Mouse (Mus musculus) left cerebral cortex, adult 11 months (tissue): ENCODE results near the gene AI467606.
"Not testable (repeated sequence)": the region's sequence is repeated elsewhere in the genome, so short reads cannot be mapped to it uniquely, and the experiment has no call there.

Experiments
- DNase-seq: peaks from one replicate; pipeline ENCODE4 v3.0.0; 2022; ENCODE audit warnings: low spot score

Gene AI467606

DNA sequence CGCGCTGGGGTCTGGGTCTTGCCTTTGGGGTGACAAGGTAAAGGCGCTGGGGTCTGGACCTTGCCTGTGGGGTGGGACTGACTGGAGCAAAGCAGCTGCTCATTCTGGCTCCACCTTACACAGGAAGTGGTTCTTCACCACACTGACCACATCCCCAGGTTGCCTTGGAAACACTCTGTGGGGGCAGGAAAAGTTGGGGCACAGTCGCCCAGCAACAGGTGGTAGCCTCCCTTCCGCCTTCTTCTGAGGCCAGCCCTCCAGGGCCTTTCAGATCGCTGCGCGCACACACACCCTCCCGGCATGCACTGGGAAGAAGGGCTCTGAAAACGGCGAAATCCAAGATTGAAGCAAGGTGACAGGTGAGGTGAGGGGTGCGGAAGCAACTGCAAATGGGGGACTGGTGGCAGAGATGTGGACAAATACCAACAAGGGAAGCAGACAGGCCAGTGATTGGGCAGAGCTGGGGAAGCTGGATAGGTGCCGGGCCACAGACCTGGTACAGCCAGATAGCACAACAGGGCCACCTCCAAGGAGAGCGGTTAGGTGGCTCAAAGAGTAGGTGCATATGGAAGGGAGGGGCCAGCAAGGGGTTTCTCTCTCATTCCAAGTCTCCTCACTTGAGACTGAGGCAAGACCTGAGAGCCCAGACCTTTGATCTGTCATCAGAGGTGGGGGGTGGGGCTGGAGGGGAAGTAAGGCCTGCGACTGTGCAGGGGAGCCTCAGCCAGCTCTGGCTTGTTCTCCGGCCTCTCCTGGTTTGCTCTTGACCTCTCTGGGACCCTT is at the start of gene AI467606:
AI467606 (plus strand) TSS at position 246 of the 783 bp plus-strand sequence.
- no peak for DNase-seq

DNA sequence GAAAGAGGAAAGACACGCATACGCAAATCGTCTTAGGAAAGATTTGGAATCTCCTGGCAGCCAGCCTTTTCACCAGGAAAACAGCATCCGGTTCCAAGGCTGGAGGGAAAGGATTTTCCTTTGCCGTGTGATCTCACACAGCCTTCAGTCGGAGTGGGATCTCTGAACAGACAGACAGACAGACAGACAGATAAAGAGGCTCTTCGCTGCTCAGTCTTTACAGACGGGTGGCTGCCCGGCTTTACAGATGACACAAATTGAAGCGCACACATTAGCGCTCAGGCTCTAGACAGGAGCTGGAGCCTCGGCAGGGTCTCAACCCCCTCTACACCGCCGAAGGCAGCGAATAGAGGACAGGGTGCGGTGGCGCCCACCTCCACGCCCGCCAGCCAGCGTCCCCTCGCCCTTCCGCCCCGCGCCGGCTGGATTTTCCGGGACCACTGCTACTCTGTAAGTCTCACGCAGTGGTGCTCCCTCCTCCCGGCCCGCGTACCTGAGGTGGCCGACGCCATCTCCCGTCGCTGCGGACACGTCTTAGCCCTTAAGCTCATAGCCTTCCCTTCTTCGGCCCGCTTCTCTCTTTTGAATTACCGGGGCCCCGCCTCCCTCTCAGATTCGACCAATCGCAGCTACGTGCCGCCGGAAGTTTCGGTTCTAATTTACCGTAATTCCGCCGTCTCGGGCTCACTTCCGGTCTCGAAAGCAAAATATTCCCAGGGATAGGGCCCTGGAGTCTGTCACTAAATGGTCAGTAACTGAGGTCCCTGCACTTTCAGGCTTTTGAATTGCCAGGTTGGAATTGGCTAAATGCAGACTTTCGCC is 49.1 kb upstream of the AI467606 start, which contains the start of gene Kif22:
Kif22 (minus strand) TSS at position 621 of the 822 bp plus-strand sequence.
- no peak for DNase-seq

DNA sequence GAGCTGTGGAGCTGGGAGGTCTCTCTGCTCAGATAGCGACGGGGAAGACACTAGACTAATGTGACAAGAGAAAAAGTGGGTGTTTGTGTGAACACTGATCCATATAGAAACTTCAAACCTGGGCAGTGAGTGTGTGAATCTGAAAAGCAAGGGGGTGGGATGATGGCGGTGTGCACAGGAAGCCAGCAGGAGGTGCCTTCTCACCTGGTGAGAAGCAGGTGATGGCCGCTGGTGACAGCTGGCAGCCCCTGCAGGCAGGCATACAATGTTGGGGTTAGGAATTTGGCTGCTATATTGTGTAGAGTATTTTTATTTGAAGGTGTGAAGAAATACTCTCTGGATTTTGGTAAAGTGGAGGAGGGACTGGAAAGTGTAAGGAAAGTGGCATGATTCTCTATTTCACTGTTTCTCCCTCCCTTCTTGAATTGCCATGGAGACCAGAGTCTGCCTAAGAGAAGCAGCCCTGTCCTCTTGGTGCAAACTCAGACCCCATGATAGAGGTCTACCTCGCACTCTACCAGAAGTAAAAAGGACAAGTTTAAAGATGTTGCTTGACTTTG is 36.1 kb upstream of the AI467606 start:
- DNase-seq: no peak

DNA sequence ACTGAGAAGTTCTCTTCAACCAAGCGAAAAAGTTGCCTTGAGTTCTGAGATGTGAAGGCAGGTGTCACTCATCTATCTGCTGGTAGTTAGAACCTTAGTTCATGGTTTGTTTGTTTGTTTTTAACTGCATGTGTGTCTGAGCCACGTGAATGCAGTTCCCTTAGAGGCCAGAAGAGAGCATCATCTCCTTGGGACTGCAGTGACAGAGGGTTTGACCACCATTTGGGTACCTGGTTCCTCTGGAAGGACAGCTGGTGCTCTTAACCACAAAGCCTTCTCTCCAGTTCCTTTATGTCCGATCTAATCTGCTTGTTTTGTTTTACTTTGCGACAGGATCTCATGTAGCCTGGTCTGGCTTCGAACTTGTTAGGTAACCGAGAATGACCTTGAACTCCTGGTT is 25.6 kb upstream of the AI467606 start:
- DNase-seq: no peak

DNA sequence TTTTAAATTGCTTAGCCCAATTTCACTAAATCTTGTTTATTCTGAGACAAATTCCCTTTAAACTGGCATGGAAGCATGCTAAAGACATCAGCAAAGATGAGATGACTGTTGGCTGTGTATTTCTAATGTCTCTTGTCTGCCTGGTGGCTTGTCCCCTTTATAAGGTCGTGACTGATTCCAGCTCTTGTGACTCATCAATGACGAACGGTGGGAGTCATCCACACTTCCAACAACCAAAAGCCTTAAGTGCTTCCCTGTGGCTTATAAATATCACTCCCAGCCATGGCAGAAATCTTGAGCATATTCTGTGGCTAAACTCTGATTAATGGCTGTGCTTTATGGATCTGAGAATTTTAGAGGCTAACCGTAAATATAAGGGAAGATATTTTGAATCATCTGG is 24.8 kb upstream of the AI467606 start:
- DNase-seq: no peak

DNA sequence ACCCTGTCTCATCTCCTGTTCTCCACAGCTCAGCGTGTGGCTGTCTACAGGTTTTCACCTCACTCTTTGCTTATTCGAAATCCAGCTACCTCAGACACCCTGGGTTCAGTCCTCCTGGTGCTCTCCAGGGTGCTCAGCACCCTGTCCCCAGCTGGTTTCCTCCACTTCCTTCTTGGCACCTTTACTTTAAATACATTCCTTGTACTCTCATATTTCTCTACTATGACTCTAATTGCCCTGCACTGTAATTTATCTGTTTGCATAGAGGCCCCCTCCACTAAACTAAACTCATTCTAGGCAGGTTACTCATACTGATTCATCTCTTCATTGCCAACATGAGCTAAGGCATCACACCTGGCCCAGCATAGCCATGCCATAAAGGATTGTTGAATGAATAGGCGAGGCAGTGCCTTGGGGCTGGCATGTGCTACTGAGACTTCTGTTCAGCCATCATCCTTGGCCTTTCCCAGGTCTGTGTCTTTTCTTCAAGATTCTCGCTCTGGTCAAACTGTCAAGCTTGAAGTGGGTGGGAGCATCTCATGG is 20.2 kb upstream of the AI467606 start:
- no peak for DNase-seq

DNA sequence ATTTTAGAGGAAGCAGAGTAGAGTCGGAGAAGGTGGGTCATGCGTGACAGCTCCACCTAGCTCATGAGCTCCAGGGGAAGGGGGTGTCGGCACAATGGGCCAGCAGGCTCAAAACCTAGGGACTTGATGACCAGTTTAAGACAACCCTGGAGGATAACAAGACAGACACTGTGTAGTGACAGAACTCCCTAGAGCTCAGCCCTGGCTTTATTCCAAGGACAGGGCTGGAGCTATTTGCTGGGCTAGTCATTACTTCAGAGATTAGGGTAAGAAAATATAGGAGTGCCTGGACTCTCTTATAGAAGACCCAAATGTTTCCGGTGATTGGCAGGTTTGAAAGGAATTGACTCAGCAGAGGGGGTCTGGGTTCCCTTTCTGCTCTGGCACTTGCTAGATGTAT is 17.9 kb upstream of the AI467606 start:
- DNase-seq: no peak

DNA sequence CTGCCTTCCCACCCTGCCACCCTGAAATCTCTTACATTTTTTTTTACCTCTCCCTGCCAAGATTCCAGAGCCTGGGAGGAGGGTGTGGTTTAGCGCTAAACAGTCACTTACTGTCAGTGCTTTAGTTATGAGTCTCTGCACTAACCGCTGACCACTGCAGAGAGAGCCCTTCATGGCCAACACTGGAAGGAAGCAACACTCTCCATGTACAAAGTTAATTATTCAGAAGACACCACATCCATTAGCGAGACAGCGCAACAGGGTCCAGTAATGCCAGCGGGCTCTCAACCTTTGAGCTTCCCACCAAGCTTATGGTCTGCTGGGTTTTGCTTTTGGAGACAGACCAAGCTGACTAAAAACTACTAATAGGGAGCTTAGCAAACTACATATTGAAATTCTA is 15.0 kb upstream of the AI467606 start:
- DNase-seq: no peak

DNA sequence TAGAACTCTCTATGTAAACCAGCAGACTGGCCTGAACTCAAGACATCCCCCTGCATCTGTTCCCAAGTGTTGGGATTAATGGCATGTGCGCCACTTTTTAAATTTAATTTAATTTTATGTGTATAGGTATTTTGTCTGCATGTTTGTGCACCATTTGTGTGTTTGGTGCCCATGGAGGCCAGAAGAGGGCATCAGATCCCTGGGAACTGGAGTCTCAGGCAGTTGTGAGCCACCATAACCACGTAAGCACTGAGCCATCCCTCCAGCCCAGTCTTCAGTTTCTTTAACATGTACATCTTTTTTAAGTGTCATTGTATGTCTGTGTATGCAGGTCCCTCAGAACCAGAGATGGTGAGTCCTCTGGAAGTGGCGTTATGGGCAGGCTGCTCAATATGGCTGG is 13.5 kb upstream of the AI467606 start:
- DNase-seq: no peak

DNA sequence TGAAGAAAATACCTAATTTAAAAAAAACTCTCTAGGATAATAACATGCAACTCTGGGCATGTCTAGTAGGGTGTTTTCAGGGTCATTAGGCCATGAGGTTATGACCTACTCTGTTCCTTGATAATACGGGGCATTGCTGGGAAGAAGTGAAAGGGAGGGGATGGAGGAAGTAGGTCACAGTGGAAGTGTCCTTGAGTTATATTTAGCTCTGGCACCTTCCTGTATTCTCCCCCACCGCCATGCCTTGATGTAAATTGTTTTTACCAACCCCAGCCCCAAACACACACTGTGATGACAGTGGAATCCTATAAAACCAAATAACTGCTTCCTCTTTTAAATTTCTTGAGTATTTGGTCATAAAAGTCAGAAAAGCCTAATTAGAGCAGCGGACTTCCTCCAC is 11.1 kb upstream of the AI467606 start:
- DNase-seq: no peak

DNA sequence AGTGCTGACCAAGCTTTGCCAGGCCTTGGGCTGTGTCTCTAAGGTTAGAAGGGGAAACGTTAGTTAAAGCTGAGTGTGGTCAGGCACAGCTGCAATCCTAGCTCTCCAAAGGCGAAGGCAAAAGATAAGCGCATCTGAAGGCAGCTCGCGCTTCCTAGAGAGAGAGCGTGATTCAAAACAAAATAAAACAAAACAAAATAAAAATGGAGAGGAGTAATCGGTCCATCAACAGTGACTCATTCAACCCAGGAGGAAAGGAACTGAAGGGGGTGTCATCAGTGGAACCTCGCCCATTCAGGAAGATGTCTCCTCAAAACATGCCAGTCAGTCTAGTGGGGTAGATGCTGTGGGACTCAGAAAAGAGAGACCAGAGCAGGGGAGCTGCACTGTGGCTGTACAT is 8.9 kb upstream of the AI467606 start:
- no peak for DNase-seq

DNA sequence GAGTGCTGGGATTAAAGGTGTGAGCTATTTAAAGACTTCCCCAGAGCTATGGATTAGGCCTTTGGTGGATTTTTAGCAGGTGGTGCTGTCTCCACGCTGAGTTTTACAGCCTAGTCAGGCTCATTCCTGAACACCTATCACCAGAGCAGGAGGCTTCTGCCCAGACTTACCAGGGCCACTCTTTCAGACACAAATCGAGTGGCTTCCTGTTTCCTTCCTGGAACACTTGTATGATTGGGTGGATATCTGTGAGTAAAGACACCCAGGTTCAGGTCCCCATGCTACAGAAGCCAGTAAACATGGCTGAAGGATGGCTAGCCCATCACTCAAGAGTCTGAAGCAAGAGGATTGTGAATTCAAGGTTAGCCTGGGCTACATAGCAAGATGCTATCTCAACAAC is 8.2 kb upstream of the AI467606 start:
- no peak for DNase-seq

DNA sequence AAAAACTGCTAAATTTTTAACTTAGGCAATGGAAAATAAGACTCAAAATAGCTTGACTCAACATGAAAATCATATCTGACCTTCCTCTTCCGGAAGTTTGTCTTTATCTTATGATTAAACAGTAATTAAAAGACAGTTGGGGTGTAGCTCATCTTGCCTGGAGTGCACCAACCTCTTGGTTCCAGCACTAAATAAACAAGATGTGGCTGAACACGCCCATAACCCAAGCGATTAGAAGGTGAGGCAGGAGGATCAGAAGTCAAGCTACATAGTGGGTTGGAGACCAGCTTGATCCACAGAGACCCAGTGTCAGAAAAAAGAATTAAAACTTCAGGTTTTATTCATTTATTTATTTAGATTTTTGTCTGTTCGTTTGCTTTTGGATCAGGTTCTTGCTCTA is 7.5 kb upstream of the AI467606 start:
- no peak for DNase-seq

DNA sequence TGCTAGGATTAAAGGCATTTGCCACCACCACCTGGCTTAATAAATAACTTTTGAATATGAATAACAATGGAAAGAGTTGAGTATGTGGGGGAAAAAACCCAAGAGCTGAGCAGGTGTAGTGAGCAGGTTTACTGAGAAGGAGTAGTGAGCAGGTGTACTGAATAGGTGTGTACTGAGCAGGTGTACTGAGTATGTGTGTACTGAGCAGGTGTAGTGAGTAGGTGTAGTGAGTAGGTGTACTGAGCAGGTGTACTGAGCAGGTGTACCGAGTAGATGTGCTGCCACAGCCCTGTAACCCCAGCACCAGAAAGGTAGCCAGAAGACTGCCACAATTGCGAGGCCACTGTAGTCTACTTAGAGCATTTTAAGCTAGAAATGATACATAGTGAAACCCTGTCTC is 6.4 kb upstream of the AI467606 start:
- no peak for DNase-seq

DNA sequence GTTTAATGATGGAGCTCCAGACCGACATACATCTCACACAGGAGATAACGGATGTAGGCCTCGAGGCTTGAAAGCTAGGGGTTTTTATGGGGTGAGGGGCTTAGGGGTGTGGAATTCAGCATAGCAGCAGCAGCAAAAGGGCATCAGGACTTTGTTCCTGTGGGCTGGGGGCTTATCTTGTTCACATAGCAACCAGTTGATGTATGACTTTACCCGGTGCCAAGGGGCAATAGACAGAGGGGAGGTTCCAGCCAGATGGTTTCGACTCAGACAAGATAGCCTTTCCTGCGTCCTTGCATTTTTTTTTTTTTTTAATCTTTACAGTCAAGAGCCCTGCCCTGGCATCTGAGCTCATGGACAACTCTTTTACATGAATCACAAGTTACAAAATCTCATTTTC is 5.4 kb upstream of the AI467606 start:
- not testable (repeated sequence) for DNase-seq

DNA sequence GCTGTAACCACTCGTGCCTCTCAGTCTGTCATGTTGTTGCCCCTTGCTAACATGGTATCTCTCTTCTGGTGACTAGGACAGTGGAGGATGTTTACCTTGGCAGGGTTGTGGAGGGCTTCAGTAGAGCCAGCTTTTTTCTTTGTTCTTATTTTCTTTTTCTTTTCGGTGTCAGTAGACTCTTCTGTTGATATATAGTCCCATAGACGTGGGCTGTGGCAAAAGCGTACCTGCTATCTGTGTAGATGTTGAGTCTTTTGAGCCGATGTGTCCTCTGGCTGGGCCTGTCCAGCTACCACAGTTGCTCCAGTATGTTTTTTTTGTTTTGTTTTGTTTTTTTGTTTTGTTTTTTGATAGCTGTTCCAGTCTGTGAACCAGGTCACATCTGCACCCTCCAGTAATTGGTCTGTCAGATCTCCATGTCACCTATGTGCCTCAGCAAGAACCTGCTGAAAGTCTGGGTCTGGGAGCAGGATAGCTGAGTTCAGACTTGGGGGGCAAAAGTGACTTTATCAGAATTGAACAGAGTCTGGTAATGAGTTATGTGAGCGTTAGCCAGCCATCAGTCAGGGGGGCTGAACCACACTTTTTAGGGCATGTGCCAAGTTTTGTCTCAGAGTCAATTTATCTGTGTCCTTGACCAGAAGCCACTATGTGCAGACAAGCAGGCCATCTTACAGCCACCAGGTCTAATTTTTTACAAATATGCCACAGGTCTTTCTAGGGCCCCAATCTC is 3.7 kb upstream of the AI467606 start, which contains the start of gene Zg16:
Zg16 (minus strand) TSS at position 51 of the 733 bp plus-strand sequence.
- not testable (repeated sequence) for DNase-seq

DNA sequence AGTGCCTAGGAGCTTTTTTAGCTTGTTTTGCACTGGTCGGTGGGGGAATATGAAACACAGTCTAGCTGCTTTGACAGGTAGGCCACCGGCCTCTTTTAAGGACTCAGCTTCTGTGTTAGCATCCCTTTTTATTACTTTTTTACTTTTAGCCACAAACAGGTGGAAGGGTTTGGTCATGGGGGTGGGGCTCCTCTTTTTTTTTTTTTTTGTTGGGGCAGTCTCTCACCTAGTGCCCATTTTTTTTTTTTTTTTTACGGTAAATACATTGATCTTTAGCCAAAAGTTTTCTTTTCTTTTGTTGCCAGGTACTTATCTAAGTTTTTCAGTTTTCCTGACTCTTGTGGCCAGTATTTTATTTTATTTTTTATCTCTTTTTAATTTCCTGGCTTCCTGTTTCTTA is 3.1 kb upstream of the AI467606 start:
- no peak for DNase-seq

DNA sequence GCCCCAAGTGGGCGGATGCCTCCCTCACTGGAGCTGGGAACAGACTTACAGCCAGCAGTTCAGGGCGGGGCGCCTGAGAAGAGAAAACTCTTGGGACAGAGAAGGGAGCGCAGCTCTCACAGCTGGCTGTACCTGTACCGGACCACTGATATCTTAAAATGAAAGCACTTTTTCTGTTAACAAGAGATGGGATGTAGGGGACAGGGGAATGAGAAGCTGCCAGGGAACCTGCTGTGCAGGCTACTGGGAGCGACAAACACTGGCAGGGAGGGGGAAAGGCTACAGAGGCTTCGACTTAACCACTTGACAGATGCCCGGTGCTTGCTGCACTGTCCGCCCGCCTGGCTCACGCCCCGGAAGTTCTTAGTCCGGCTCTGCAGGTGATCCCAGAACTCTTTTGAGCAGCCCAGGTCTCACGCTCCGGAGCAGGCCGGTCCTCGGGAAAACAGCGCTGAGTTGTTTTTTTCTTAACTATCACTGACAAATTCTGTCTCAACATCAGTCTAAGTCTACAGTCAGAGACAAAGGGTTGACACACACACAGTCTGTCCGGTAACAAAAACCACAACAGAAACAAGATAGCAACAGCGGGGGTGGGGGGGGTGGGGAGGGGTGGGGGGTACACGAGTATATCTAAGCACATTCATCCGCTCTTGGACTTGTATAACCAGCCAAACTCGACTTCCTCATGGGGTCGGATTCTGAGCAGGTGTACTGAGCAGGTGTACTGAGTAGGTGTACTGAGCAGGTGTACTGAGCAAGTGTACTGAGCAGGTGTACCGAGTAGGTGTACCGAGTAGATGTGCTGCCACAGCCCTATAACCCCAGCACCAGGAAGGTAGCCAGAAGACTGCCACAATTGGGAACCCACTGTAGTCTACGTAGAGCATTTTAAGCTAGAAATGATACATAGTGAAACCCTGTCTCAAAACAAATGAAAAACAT is 2.0 kb upstream of the AI467606 start:
- no peak for DNase-seq

DNA sequence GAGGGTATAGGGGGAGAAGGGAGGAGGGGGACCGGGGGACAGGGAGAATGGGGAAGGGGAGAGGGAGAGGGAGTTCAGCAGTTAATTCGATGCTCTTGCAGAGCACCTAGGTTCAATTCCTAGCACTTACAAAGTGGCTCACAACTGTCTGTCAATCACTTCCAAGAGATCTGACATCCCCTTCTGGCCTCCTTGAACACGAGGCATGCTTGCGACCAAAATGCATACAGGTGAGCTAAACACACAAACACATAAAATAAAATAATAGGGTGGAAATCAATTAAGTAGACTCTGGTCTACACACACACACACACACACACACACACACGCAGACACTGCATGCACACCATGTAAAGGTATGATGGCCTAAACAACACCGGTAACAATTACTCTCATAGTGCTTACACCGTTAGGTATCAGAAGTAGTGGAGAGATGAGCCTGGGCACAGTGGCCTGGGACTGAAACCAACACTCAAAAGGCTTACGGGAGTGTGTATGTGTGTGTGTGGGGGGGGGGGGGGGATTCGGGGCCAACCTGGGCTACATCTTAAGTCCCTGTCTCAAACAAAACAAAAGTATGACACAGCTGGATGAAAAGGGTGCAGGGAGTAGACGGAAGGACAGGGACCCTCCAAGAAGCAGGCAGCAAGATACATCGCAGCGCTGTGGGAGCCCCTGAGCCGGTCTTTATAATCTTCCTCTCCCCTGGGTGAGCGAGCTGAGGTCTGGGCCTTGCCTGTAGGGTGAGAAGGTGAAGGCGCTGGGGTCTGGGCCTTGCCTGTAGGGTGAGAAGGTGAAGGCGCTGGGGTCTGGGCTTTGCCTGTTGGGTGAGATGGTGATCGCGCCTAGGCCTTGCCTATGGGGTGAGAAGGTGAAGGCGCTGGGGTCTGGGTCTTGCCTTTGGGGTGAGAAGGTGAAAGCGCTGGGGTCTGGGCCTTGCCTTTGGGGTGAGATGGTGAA is 725 bp upstream of the AI467606 start:
- no peak for DNase-seq

DNA sequence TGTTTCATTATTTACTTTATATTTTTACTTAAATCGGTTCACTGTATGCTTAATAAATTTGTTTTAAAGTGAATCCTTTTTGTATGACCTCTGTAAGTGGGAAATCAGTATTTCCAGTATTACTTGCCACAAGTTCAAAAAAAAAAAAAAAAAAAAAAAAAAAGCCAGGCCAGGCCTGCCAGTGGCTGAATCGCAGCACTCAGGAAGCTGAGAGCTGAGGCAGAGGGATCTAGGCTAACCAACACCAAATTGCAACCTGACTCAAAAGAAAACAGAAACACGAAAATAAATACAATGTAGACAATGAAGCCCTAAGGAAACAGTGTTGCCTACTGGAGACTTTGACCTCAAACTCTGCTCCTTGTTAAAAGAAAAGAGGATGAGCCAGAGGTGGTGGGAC is 2.8 kb downstream of the AI467606 start:
- DNase-seq: no peak
